ENCODE assay signal across 7 mouse cellular contexts in the genomic region with DNA sequence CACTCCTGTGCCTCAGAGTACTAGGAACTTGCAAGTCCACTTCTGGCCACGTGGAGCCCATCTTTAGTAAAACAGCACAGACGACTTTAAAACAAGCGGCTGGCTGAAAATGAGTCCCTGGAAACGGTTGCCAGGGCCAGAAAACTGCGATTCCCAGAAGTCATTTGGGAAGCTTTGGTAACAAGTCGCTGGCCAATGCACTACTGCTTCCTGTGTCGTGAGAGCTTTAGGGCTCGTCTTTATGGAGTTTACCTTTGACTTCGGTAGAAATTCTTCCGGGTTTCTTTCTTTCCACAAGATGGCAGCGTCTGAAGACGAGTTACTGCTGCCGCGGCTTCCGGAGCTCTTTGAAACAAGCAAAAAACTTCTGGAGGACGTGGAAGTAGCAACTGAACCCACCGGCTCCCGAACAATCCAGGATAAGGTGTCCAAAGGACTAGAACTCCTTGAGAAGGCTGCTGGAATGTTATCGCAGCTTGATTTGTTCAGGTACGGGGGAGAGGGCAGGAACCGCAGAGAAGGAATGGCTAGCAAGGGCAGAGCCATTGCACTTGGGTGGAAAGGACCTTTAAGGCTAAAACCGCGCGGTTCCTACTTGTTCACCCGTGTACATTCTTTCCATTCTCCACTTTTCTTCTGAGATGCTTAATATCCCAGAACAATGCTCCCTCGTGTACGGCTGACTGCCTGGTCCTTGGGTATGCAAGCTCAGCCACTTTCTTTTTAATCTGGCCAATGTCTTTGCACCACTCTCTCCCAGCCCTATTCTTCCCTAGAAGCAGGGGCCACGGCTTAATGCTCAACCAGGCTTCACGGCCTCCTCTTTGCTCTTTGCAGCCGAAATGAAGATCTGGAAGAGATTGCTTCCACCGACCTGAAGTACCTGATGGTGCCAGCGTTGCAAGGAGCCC. TPM values are rescaled to one million over a fixed set of nuclear protein-coding genes. Genes with fewer than 3 reads are reported as not detected.
A peak's percentile ranks its signal among the peaks of the same experiment; 100 is the strongest.
DNase-seq lines count a peak whose midpoint lies in the region; ATAC-seq lines count a peak whose summit lies in the region.

A gene (plus strand): TSS at position 224 of the 911 bp plus-strand sequence.

- peak within 1 kb of the TSS; percentile 58 for H3K4me3 ChIP-seq in intestine, embryonic 16.5 days (ENCODE audit: low read length)
- H3K4me3 ChIP-seq in midbrain, embryonic 11.5 days (ENCODE audit: low read depth, low read length): peak within 1 kb of the TSS; percentile 59

- peak within 1 kb of the TSS; percentile 67 for H3K9ac ChIP-seq in intestine, embryonic 16.5 days (ENCODE audit: low read depth, low read length)
- peak within 1 kb of the TSS; percentile 67 for H3K9ac ChIP-seq in midbrain, embryonic 11.5 days (ENCODE audit: low read length)

- H3K4me1 ChIP-seq in intestine, embryonic 16.5 days (ENCODE audit: control insufficient read depth, insufficient read depth, low read length): no peaks in the 10 kb centered on the region
- peaks cover 4% of the 10 kb centered on the region; the same call in 1 of the 2 replicates for H3K4me1 ChIP-seq in midbrain, embryonic 11.5 days (ENCODE audit: control insufficient read depth, insufficient read depth, low read length)

- H3K9me3 ChIP-seq in intestine, embryonic 16.5 days (ENCODE audit: control insufficient read depth, low read length): no peaks in the 10 kb centered on the region
- H3K9me3 ChIP-seq in midbrain, embryonic 11.5 days (ENCODE audit: control insufficient read depth, low read length): no peaks in the 10 kb centered on the region

- intact Hi-C loops in left cerebral cortex, postnatal 36 days (cut with DNase I): loop anchor here (10.0 kb wide), 1 partner anchor 240 kb away; no protein-coding TSS in a partner anchor

- peak; percentile 88 for DNase-seq in adrenal gland, adult 8-10 months
- DNase-seq in embryo, embryonic 9.5 days (ENCODE audit: extremely low spot score): peak; percentile 69
- DNase-seq in gastrocnemius, postnatal 4 days (ENCODE audit: low spot score in 2 of 2): peak; percentile 28 to 66
- peak; percentile 72 for DNase-seq in left cerebral cortex, postnatal 36 days (ENCODE audit: low spot score in 2 of 2)
- DNase-seq in midbrain, embryonic 11.5 days (ENCODE audit: low spot score, missing footprints): peak; percentile 94
- DNase-seq in skeletal muscle tissue, adult 2 months (ENCODE audit: low read depth, low spot score): peak; percentile 82

- no peak within 1 kb of the TSS for H3K27ac ChIP-seq in intestine, embryonic 16.5 days (ENCODE audit: low read length)
- H3K27ac ChIP-seq in midbrain, embryonic 11.5 days (ENCODE audit: low read depth, low read length): no peak within 1 kb of the TSS

- 15% methylated on average over 32 of the region's 32 CpGs for WGBS in intestine, embryonic 16.5 days
- WGBS in midbrain, embryonic 11.5 days: 17% methylated on average over 32 of the region's 32 CpGs

- H3K36me3 ChIP-seq in intestine, embryonic 16.5 days (ENCODE audit: control insufficient read depth, insufficient read depth, low read length): no peaks in the 10 kb centered on the region
- no peaks in the 10 kb centered on the region for H3K36me3 ChIP-seq in midbrain, embryonic 11.5 days (ENCODE audit: control insufficient read depth, insufficient read depth, low read length)

- peak within 1 kb of the TSS; percentile 64 for H3K4me2 ChIP-seq in intestine, embryonic 16.5 days (ENCODE audit: low read depth, low read length)
- peak within 1 kb of the TSS; percentile 53 for H3K4me2 ChIP-seq in midbrain, embryonic 11.5 days

- H3K27me3 ChIP-seq in intestine, embryonic 16.5 days (replicated peaks; ENCODE audit: control insufficient read depth, insufficient read depth, low read length): peaks cover 2% of the 10 kb centered on the region; the same call in 1 of the 2 replicates
- H3K27me3 ChIP-seq in midbrain, embryonic 11.5 days (ENCODE audit: control insufficient read depth, insufficient read depth, low read length): peaks cover 5% of the 10 kb centered on the region

- ATAC-seq in intestine, embryonic 16.5 days: peak; percentile 98
- ATAC-seq in midbrain, embryonic 11.5 days (ENCODE audit: low FRiP score): peak; percentile 94

RNA-seq across cellular contexts. Expression of the gene that starts here (rescaled TPM):
- total RNA-seq in adrenal gland, adult 8-10 months (2022): 10 to 100 TPM; 59.0 to 75.8 (median 66.5) TPM
- 10 to 100 TPM; 46.7 to 55.1 TPM for total RNA-seq in gastrocnemius, postnatal 4 days (2021)
- polyA plus RNA-seq in intestine, embryonic 16.5 days (2015; fragmentation: Nextera tagmentation; extraction: Ambion mirVana): 36.5 and 40.3 TPM in 2 replicates
- 10 to 100 TPM; 40.5 to 40.6 TPM for total RNA-seq in left cerebral cortex, postnatal 36 days (2021)
- polyA plus RNA-seq in midbrain, embryonic 11.5 days (2014; fragmentation: Nextera tagmentation; extraction: Ambion mirVana): 43.1 and 43.7 TPM in 2 replicates
